Mouse (Mus musculus) myocyte (in vitro differentiated cells): ENCODE measurements at regions not wholly inside any gene's neighbourhood (a gene's known extent, or its start where the extent isn't known, plus 50 kb on each side); places are given as distances from the start of the nearest gene placed in this dataset.

ENCODE experiments used
- MYOG ChIP-seq, 3 experiments: IDR thresholded peaks; one replicate each; pipeline ENCODE4 v1.6.1; 2011; ENCODE audit warnings: control low read depth in 2 of 3, low read depth in 2 of 3, mild to moderate bottlenecking in 2 of 3; ENCODE audit not compliant: insufficient read length in 2 of 3, control insufficient read depth in 1 of 3, insufficient read depth in 1 of 3
- TCF12 ChIP-seq: IDR thresholded peaks from one replicate; pipeline ENCODE4 v1.6.1; 2011; ENCODE audit warnings: mild to moderate bottlenecking, control low read depth; ENCODE audit not compliant: poor library complexity, insufficient read depth, severe bottlenecking

DNA sequence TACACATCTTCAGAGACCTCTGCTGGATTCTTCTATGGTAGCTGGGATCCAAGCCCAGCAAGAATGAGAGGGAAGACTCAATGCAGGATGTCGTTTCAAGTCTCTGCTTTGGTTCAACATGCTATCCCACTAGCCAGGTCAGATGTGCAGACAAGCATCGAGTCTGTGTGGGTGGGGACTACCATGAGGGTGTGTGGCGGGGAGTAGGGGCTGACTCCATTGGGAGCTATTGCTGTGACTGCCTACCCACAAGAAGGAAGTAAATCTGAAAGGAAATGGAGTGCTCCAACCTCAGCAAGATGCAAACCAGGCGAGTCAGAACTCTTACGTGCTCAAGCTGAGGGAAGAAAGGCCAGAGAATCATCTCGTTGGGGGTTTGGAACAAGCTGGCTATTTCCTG lies 94.4 kb downstream of the Smim20 start:
- no peak for TF ChIP-seq TCF12
- no peak for TF ChIP-seq MYOG (IDR thresholded peaks at IDR 0.05; ENCODE audit: control insufficient read depth in 1 of 3, insufficient read depth in 1 of 3, insufficient read length in 2 of 3, low read depth in 2 of 3)
